Mouse (Mus musculus) frontal cortex, postnatal 14 days (tissue): ENCODE measurements at regions not wholly inside any gene's neighbourhood (a gene's known extent, or its start where the extent isn't known, plus 50 kb on each side); places are given as distances from the start of the nearest gene placed in this dataset.
A peak's percentile ranks its signal among the peaks of the same experiment; 100 is the strongest.

Experiments
- DNase-seq, 2 experiments: peaks; one replicate each; pipeline ENCODE4 v3.0.0; 2022; ENCODE audit warnings: low spot score in 2 of 2

GRCm38 (mm10) chr8:46898697-46899445 lies 87.8 kb upstream of the Enpp6 start:
- no peak for DNase-seq

- DNase-seq, result no peak
Measured at GRCm38 (mm10) chr8:46900826-46901225, 85.9 kb upstream of the Enpp6 start.

GRCm38 (mm10) chr8:46904731-46905130 lies 82.0 kb upstream of the Enpp6 start:
- DNase-seq, result no peak

- DNase-seq, result no peak
Measured at GRCm38 (mm10) chr8:46907390-46907789, 79.3 kb upstream of the Enpp6 start.

GRCm38 (mm10) chr8:46908186-46908585 lies 78.5 kb upstream of the Enpp6 start:
- no peak for DNase-seq

- no peak for DNase-seq
Measured at GRCm38 (mm10) chr8:46913956-46914355, 72.7 kb upstream of the Enpp6 start.

GRCm38 (mm10) chr8:46920071-46920470 lies 66.6 kb upstream of the Enpp6 start:
- no peak for DNase-seq

- DNase-seq, result no peak
Measured at GRCm38 (mm10) chr8:46921075-46921474, 65.6 kb upstream of the Enpp6 start.

GRCm38 (mm10) chr8:46921585-46921984 lies 65.1 kb upstream of the Enpp6 start:
- DNase-seq, result no peak

- no peak for DNase-seq
Measured at GRCm38 (mm10) chr8:46924787-46925548, 61.7 kb upstream of the Enpp6 start.

- DNase-seq, result no peak
Measured at GRCm38 (mm10) chr8:46928718-46929117, 58.0 kb upstream of the Enpp6 start.

- DNase-seq, result no peak
Measured at GRCm38 (mm10) chr8:46929678-46930077, 57.0 kb upstream of the Enpp6 start.

- DNase-seq, result no peak
Measured at GRCm38 (mm10) chr8:46931267-46931666, 55.4 kb upstream of the Enpp6 start.

GRCm38 (mm10) chr8:46933256-46933655 lies 53.4 kb upstream of the Enpp6 start:
- no peak for DNase-seq

GRCm38 (mm10) chr8:46934254-46934653 lies 52.4 kb upstream of the Enpp6 start:
- DNase-seq, result peak; percentile 57

GRCm38 (mm10) chr8:46934898-46935297 lies 51.8 kb upstream of the Enpp6 start:
- peak in 1 of 2 experiments; percentile 39 for DNase-seq

- DNase-seq, result peak in 1 of 2 experiments; percentile 19
Measured at GRCm38 (mm10) chr8:46936039-46936438, 50.6 kb upstream of the Enpp6 start.
